Comparison of ENCODE assay signal across 23 mouse cellular contexts in the genomic region with DNA sequence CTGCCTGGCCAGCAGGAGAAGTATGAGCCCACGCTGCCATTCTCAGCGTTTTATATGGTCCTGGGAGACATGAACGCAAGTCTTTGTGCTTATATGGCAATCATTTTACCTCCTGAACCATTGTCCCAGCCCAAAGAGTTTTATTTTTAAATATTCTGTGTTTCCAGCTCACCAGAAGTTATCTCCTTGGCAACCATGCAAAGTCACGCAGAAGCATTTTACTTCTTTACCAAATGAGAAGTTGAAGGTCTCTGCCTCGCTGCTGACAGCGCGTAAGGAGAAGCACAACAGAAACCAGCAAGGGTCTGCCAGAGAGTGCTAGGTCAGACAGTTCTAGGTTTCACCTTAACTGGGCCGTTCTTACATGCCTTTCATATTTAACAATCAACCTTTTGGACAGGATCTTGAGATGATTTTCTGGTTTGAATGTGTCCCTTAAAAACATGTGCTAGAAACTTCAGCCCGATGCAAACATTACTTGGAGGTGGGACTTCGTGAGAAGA. TPM values are rescaled to one million over a fixed set of nuclear protein-coding genes. Genes with fewer than 3 reads are reported as not detected.
DNase-seq lines count a peak whose midpoint lies in the region; ATAC-seq lines count a peak whose summit lies in the region.
"Had no signal": no experiment of that assay in that cellular context is flagged by ENCODE, and none has a peak within 500 bp of the region (broad histone marks: within the 10 kb centered on the region; RNA-seq: fewer than 3 reads in every experiment).

No protein-coding gene starts in this region.

- H3K4me3 ChIP-seq in heart, embryonic 10.5 days = no peak overlapping the region
- no peak overlapping the region for H3K4me3 ChIP-seq in stomach, embryonic 16.5 days (replicated peaks; ENCODE audit: low read length)
- H3K4me3 ChIP-seq: embryonic facial prominence, embryonic 12.5 days; embryonic facial prominence, embryonic 15.5 days; forebrain, embryonic 12.5 days; forebrain, embryonic 15.5 days; hindbrain, embryonic 12.5 days had no signal

- 0 out of 2 replicates have a peak, but pooled peaks cover under 1% of the 10 kb centered on the region for H3K27me3 ChIP-seq in heart, embryonic 10.5 days (ENCODE audit: insufficient read depth, poor library complexity, severe bottlenecking)
- H3K27me3 ChIP-seq in stomach, embryonic 16.5 days (ENCODE audit: control insufficient read depth, insufficient read depth, low read length) = no peaks in the 10 kb centered on the region
- H3K27me3 ChIP-seq: embryonic facial prominence, embryonic 12.5 days; embryonic facial prominence, embryonic 15.5 days; forebrain, embryonic 12.5 days; forebrain, embryonic 15.5 days; hindbrain, embryonic 12.5 days had no signal

- H3K4me2 ChIP-seq in stomach, embryonic 16.5 days (ENCODE audit: low read depth, low read length) = no peak overlapping the region
- H3K4me2 ChIP-seq: embryonic facial prominence, embryonic 12.5 days; embryonic facial prominence, embryonic 15.5 days; forebrain, embryonic 12.5 days; forebrain, embryonic 15.5 days; hindbrain, embryonic 12.5 days had no signal

- no peak for ATAC-seq in stomach, embryonic 16.5 days (ENCODE audit: insufficient read depth, low FRiP score)
- ATAC-seq: activated CD4-positive, CD25-positive, alpha-beta regulatory T cell, adult 4 months; CD4-positive, CD25-positive, alpha-beta regulatory T cell, adult 4 months; forebrain, embryonic 15.5 days; hindbrain, embryonic 16.5 days; inflammation-experienced regulatory T-cells, adult 6 months; intestine, embryonic 16.5 days had no signal

- DNase-seq in heart, embryonic 10.5 days (ENCODE audit: low spot score) = peak; percentile 53
- no peak for DNase-seq in heart, adult 9 months (ENCODE audit: low spot score in 2 of 2)
- peak; percentile 17 to 38 for DNase-seq in right cerebral cortex, adult 2 months (ENCODE audit: low spot score in 2 of 2)
- no peak for DNase-seq in right cerebral cortex, postnatal 25 days
- DNase-seq in lung, postnatal 4 days = no peak
- DNase-seq: adrenal gland, adult 8-10 months; adrenal gland, postnatal 25 days; cerebellum, adult 18-20 months; cerebellum, adult 9-10 months; cerebellum, postnatal 14 days; gastrocnemius, postnatal 10 days; gastrocnemius, postnatal 36 days had no signal

- peaks cover 6% of the 10 kb centered on the region; the same call in 1 of the 2 replicates for H3K4me1 ChIP-seq in heart, embryonic 10.5 days
- H3K4me1 ChIP-seq in stomach, embryonic 16.5 days (ENCODE audit: control insufficient read depth, insufficient read depth, low read length) = peaks cover 11% of the 10 kb centered on the region; the same call in 1 of the 2 replicates

- H3K9me3 ChIP-seq in heart, embryonic 10.5 days = no peaks in the 10 kb centered on the region
- H3K9me3 ChIP-seq in stomach, embryonic 16.5 days (replicated peaks; ENCODE audit: control insufficient read depth, low read length) = peaks cover 6% of the 10 kb centered on the region
- H3K9me3 ChIP-seq: embryonic facial prominence, embryonic 15.5 days had no signal

- no peak overlapping the region for H3K9ac ChIP-seq in stomach, embryonic 16.5 days (ENCODE audit: low read length)
- H3K9ac ChIP-seq: embryonic facial prominence, embryonic 12.5 days; embryonic facial prominence, embryonic 15.5 days; forebrain, embryonic 12.5 days; forebrain, embryonic 15.5 days; hindbrain, embryonic 12.5 days had no signal

- no peaks in the 10 kb centered on the region for H3K36me3 ChIP-seq in heart, embryonic 10.5 days
- H3K36me3 ChIP-seq in stomach, embryonic 16.5 days (ENCODE audit: control insufficient read depth, insufficient read depth, low read length) = no peaks in the 10 kb centered on the region
- H3K36me3 ChIP-seq: embryonic facial prominence, embryonic 12.5 days; embryonic facial prominence, embryonic 15.5 days; forebrain, embryonic 12.5 days; forebrain, embryonic 15.5 days; hindbrain, embryonic 12.5 days had no signal

- no peak overlapping the region for H3K27ac ChIP-seq in heart, embryonic 10.5 days
- H3K27ac ChIP-seq in stomach, embryonic 16.5 days (ENCODE audit: low read length) = peak overlapping the region; percentile 62; the same call in 1 of the 2 replicates
- H3K27ac ChIP-seq: embryonic facial prominence, embryonic 12.5 days; embryonic facial prominence, embryonic 15.5 days; forebrain, embryonic 12.5 days; forebrain, embryonic 15.5 days; hindbrain, embryonic 12.5 days had no signal

- 79% methylated on average over 10 of the region's 10 CpGs for WGBS in heart, embryonic 10.5 days
- 79% methylated on average over 10 of the region's 10 CpGs for WGBS in stomach, embryonic 16.5 days

RNA-seq across cellular contexts. Expression of a gene that starts 35.8 kb away (rescaled TPM):
- 3.4 and 5.3 TPM in 2 replicates for polyA plus RNA-seq in heart, embryonic 10.5 days (2016; fragmentation: Nextera tagmentation; extraction: Ambion mirVana)
- 20.7 and 21.2 TPM in 2 replicates for polyA plus RNA-seq in stomach, embryonic 16.5 days (2015; fragmentation: Nextera tagmentation; extraction: Ambion mirVana)
- polyA plus RNA-seq: activated CD4-positive, CD25-positive, alpha-beta regulatory T cell, adult 4 months; CD4-positive, CD25-positive, alpha-beta regulatory T cell, adult 4 months; inflammation-experienced regulatory T-cells, adult 6 months had no signal

RNA-seq across cellular contexts. Expression of a gene that starts 37.9 kb away (rescaled TPM):
- polyA plus RNA-seq in heart, embryonic 10.5 days (2016; fragmentation: Nextera tagmentation; extraction: Ambion mirVana) = 10.0 and 13.2 TPM in 2 replicates
- polyA plus RNA-seq in stomach, embryonic 16.5 days (2015; fragmentation: Nextera tagmentation; extraction: Ambion mirVana) = 17.6 and 18.6 TPM in 2 replicates

Comparison
In these comparisons a context has a peak if more than half of its experiments do, and no peak if none do; other contexts are left out.
1. DNase-seq: peak in heart, embryonic 10.5 days (single experiment) and right cerebral cortex, adult 2 months (2 of 2); none in heart, adult 9 months (0 of 2), right cerebral cortex, postnatal 25 days (single experiment) and lung, postnatal 4 days (0 of 2).